Mouse (Mus musculus) spleen, postnatal 36 days (tissue): Measurements from ENCODE around the gene Tcf20.

Experiments used
- DNase-seq, 2 experiments: peaks; one replicate each; pipeline ENCODE4 v3.0.0; 2022; ENCODE audit warnings: low spot score in 2 of 2, mixed read lengths in 1 of 2

Tcf20 gene

GRCm38 (mm10) chr15:82959151-82959550 is 28.5 kb downstream of the Tcf20 start:
- DNase-seq, result no peak

- DNase-seq, result no peak
Observed at GRCm38 (mm10) chr15:82958253-82958701, 29.4 kb downstream of the Tcf20 start.

GRCm38 (mm10) chr15:82956721-82957120 is 31.0 kb downstream of the Tcf20 start:
- no peak for DNase-seq

- no peak for DNase-seq
Observed at GRCm38 (mm10) chr15:82956310-82956709, 31.4 kb downstream of the Tcf20 start.

- DNase-seq, result no peak
Observed at GRCm38 (mm10) chr15:82955286-82955685, 32.4 kb downstream of the Tcf20 start.

- no peak for DNase-seq
Observed at GRCm38 (mm10) chr15:82954034-82954433, 33.6 kb downstream of the Tcf20 start.

- no peak for DNase-seq
Observed at GRCm38 (mm10) chr15:82953096-82953495, 34.6 kb downstream of the Tcf20 start.

- DNase-seq, result no peak
Observed at GRCm38 (mm10) chr15:82952292-82952705, 35.4 kb downstream of the Tcf20 start.

GRCm38 (mm10) chr15:82950246-82950645 is 37.4 kb downstream of the Tcf20 start:
- DNase-seq, result no peak

GRCm38 (mm10) chr15:82947431-82947830 is 40.2 kb downstream of the Tcf20 start:
- DNase-seq, result no peak

GRCm38 (mm10) chr15:82944479-82945195 is 43.0 kb downstream of the Tcf20 start:
- DNase-seq, result no peak

- DNase-seq, result no peak
Observed at GRCm38 (mm10) chr15:82941733-82942132, 45.9 kb downstream of the Tcf20 start.

- DNase-seq, result no peak
Observed at GRCm38 (mm10) chr15:82940494-82941214, 47.0 kb downstream of the Tcf20 start.

GRCm38 (mm10) chr15:82938155-82938569 is 49.5 kb downstream of the Tcf20 start:
- DNase-seq, result no peak

- DNase-seq, result no peak
Observed at GRCm38 (mm10) chr15:82937428-82937992, 50.2 kb downstream of the Tcf20 start.

- DNase-seq, result no peak
Observed at GRCm38 (mm10) chr15:82934971-82935370, 52.7 kb downstream of the Tcf20 start.

GRCm38 (mm10) chr15:82932936-82933650 is 54.6 kb downstream of the Tcf20 start:
- DNase-seq, result no peak

- no peak for DNase-seq
Observed at GRCm38 (mm10) chr15:82931436-82931835, 56.2 kb downstream of the Tcf20 start.

GRCm38 (mm10) chr15:82929595-82929994 is 58.1 kb downstream of the Tcf20 start:
- no peak for DNase-seq

- no peak for DNase-seq
Observed at GRCm38 (mm10) chr15:82928844-82929243, 58.8 kb downstream of the Tcf20 start.

GRCm38 (mm10) chr15:82928023-82928422 is 59.6 kb downstream of the Tcf20 start:
- DNase-seq, result no peak

- no peak for DNase-seq
Observed at GRCm38 (mm10) chr15:82927057-82927456, 60.6 kb downstream of the Tcf20 start.
